Mouse (Mus musculus) MEL (cell line): ENCODE results near the gene Tatdn2. TPM values are rescaled to one million over a fixed set of nuclear protein-coding genes. Genes with fewer than 3 reads are reported as not detected.

Experiments
- DNase-seq: peaks from one replicate; pipeline ENCODE4 v3.0.0; 2011; ENCODE audit warnings: low read depth, low spot score
- H3K27ac ChIP-seq: 2 replicates; pipeline ENCODE4 v1.5.1; 2012; ENCODE audit warnings: low read depth, mild to moderate bottlenecking, control low read depth, low read length, moderate library complexity; ENCODE audit not compliant: control insufficient read depth
- H3K27me3 ChIP-seq, 2 experiments: fragments of 150-350 bp in 1 of 2; sonication (generic) in 1 of 2; 2 replicates each; pipeline ENCODE4 v1.6.1; 2012; ENCODE audit warnings: low read length in 2 of 2, mild to moderate bottlenecking in 2 of 2, improper control_type of control experiment in 1 of 2, moderate library complexity in 1 of 2; ENCODE audit not compliant: insufficient read depth in 2 of 2, control insufficient read depth in 1 of 2
- H3K36me3 ChIP-seq, 2 experiments: 2 replicates each; pipeline ENCODE4 v1.6.1; 2012 to 2014; ENCODE audit warnings: low read length in 2 of 2, improper control_type of control experiment in 1 of 2, inconsistent platforms in 1 of 2, mild to moderate bottlenecking in 1 of 2; ENCODE audit not compliant: insufficient read depth in 2 of 2, control insufficient read depth in 1 of 2
- H3K4me1 ChIP-seq, 2 experiments: fragments of 150-350 bp in 1 of 2; sonication (generic) in 1 of 2; 2 replicates each; pipeline ENCODE4 v1.6.1; 2012; ENCODE audit warnings: low read length in 2 of 2, improper control_type of control experiment in 1 of 2, mild to moderate bottlenecking in 1 of 2; ENCODE audit not compliant: insufficient read depth in 2 of 2, control insufficient read depth in 1 of 2
- H3K4me3 ChIP-seq, 2 experiments: fragments of 150-350 bp in 1 of 2; sonication (generic) in 1 of 2; 2 replicates each; pipeline ENCODE4 v1.5.1; 2012; ENCODE audit warnings: low read depth in 2 of 2, low read length in 2 of 2, mild to moderate bottlenecking in 2 of 2, moderate library complexity in 2 of 2, control low read depth in 1 of 2, improper control_type of control experiment in 1 of 2; ENCODE audit not compliant: control insufficient read depth in 1 of 2, insufficient read depth in 1 of 2
- H3K79me2 ChIP-seq: 2 replicates; pipeline ENCODE4 v1.6.1; 2012; ENCODE audit warnings: mild to moderate bottlenecking, low read length, moderate library complexity; ENCODE audit not compliant: control insufficient read depth, poor library complexity, insufficient read depth
- H3K9ac ChIP-seq: 2 replicates; pipeline ENCODE4 v1.6.1; 2012; ENCODE audit warnings: low read depth, mild to moderate bottlenecking, control low read depth, low read length, moderate library complexity; ENCODE audit not compliant: control insufficient read depth, poor library complexity, severe bottlenecking
- H3K9me3 ChIP-seq: fragments of 150-350 bp; sonication (generic); replicated peaks from 2 replicates; pipeline ENCODE4 v1.6.1; 2012; ENCODE audit warnings: mild to moderate bottlenecking, low read length, improper control_type of control experiment, moderate library complexity; ENCODE audit not compliant: insufficient read depth
- BHLHE40 ChIP-seq: IDR thresholded peaks from 2 replicates; pipeline ENCODE4 v1.6.1; 2012; ENCODE audit warnings: low read depth, mild to moderate bottlenecking, inconsistent platforms, low read length, improper control_type of control experiment, borderline replicate concordance
- CHD2 ChIP-seq: IDR thresholded peaks from 2 replicates; pipeline ENCODE4 v1.6.1; 2011; ENCODE audit warnings: low read length, improper control_type of control experiment
- CTCF ChIP-seq, 3 experiments: IDR thresholded peaks in 2 of 3; conservative IDR thresholded peaks in 1 of 3; 2 replicates each; pipeline ENCODE4 v1.5.1; 2011 to 2012; ENCODE audit warnings: low read length in 3 of 3, low read depth in 2 of 3, mild to moderate bottlenecking in 2 of 3, improper control_type of control experiment in 1 of 3, inconsistent platforms in 1 of 3, mixed read lengths in 1 of 3, moderate library complexity in 1 of 3; ENCODE audit not compliant: control insufficient read depth in 1 of 3, insufficient read depth in 1 of 3, poor library complexity in 1 of 3, severe bottlenecking in 1 of 3
- EP300 ChIP-seq, 2 experiments: IDR thresholded peaks; 2 replicates each; pipeline ENCODE4 v1.6.1; 2011; ENCODE audit warnings: improper control_type of control experiment in 2 of 2, low read length in 2 of 2, low read depth in 1 of 2, mild to moderate bottlenecking in 1 of 2
- ETS1 ChIP-seq: IDR thresholded peaks from 2 replicates; pipeline ENCODE4 v1.6.1; 2012; ENCODE audit warnings: low read depth, mild to moderate bottlenecking, inconsistent platforms, low read length, improper control_type of control experiment, moderate library complexity
- GATA1 ChIP-seq: IDR thresholded peaks from 2 replicates; pipeline ENCODE4 v1.6.1; 2011; ENCODE audit warnings: low read depth, low read length, improper control_type of control experiment
- MAFK ChIP-seq: IDR thresholded peaks from 2 replicates; pipeline ENCODE4 v1.6.1; 2011; ENCODE audit warnings: low read depth, mild to moderate bottlenecking, low read length, improper control_type of control experiment, borderline replicate concordance
- MAX ChIP-seq: IDR thresholded peaks from 2 replicates; pipeline ENCODE4 v1.6.1; 2011; ENCODE audit warnings: low read length, improper control_type of control experiment
- MAZ ChIP-seq: IDR thresholded peaks from 2 replicates; pipeline ENCODE4 v1.6.1; 2012; ENCODE audit warnings: low read depth, mild to moderate bottlenecking, inconsistent platforms, low read length, improper control_type of control experiment
- MEF2A ChIP-seq: IDR thresholded peaks from 2 replicates; pipeline ENCODE4 v1.6.1; 2014; ENCODE audit warnings: low read depth, mild to moderate bottlenecking, inconsistent platforms, low read length, improper control_type of control experiment; ENCODE audit not compliant: poor library complexity, insufficient replicate concordance, severe bottlenecking; ENCODE audit errors: extremely low read depth
- MXI1 ChIP-seq: IDR thresholded peaks from 2 replicates; pipeline ENCODE4 v1.6.1; 2011; ENCODE audit warnings: mild to moderate bottlenecking, low read depth, low read length, improper control_type of control experiment
- MYB ChIP-seq: IDR thresholded peaks from 2 replicates; pipeline ENCODE4 v1.6.1; 2011; ENCODE audit warnings: mild to moderate bottlenecking, low read depth, low read length, improper control_type of control experiment
- NELFE ChIP-seq: IDR thresholded peaks from 2 replicates; pipeline ENCODE4 v1.6.1; 2011; ENCODE audit warnings: low read depth, low read length, improper control_type of control experiment
- NRF1 ChIP-seq: IDR thresholded peaks from 2 replicates; pipeline ENCODE4 v1.6.1; 2014; ENCODE audit warnings: low read depth, mild to moderate bottlenecking, inconsistent platforms, low read length, improper control_type of control experiment, moderate library complexity; ENCODE audit not compliant: poor library complexity, insufficient read depth, severe bottlenecking
- POLR2A ChIP-seq, 2 experiments: IDR thresholded peaks; 2 replicates each; pipeline ENCODE4 v1.6.1; 2011 to 2012; ENCODE audit warnings: low read length in 2 of 2, mild to moderate bottlenecking in 2 of 2, control low read depth in 1 of 2, improper control_type of control experiment in 1 of 2, low read depth in 1 of 2, moderate library complexity in 1 of 2; ENCODE audit not compliant: control insufficient read depth in 1 of 2, insufficient read depth in 1 of 2, poor library complexity in 1 of 2
- POLR2AphosphoS2 ChIP-seq: IDR thresholded peaks from 2 replicates; pipeline ENCODE4 v1.6.1; 2011; ENCODE audit warnings: low read length, improper control_type of control experiment
- POLR2AphosphoS5 ChIP-seq: IDR thresholded peaks from 2 replicates; pipeline ENCODE4 v1.6.1; 2012; ENCODE audit warnings: low read depth, borderline replicate concordance, mild to moderate bottlenecking, inconsistent platforms, low read length, moderate library complexity, mixed read lengths
- RAD21 ChIP-seq: IDR thresholded peaks from 2 replicates; pipeline ENCODE4 v1.6.1; 2011; ENCODE audit warnings: mild to moderate bottlenecking, low read depth, low read length, improper control_type of control experiment
- RCOR1 ChIP-seq: IDR thresholded peaks from 2 replicates; pipeline ENCODE4 v1.6.1; 2012; ENCODE audit warnings: low read depth, mild to moderate bottlenecking, inconsistent platforms, low read length, improper control_type of control experiment
- SIN3A ChIP-seq: IDR thresholded peaks from 2 replicates; pipeline ENCODE4 v1.6.1; 2012; ENCODE audit warnings: low read length, improper control_type of control experiment, inconsistent platforms
- SMC3 ChIP-seq: IDR thresholded peaks from 2 replicates; pipeline ENCODE4 v1.6.1; 2011; ENCODE audit warnings: low read depth, low read length, improper control_type of control experiment
- TBP ChIP-seq: IDR thresholded peaks from 2 replicates; pipeline ENCODE4 v1.8.0; 2011; ENCODE audit warnings: low read depth, low read length, improper control_type of control experiment
- TCF12 ChIP-seq: IDR thresholded peaks from 2 replicates; pipeline ENCODE4 v1.6.1; 2014; ENCODE audit warnings: low read depth, mild to moderate bottlenecking, inconsistent platforms, low read length, improper control_type of control experiment, moderate library complexity
- UBTF ChIP-seq: IDR thresholded peaks from 2 replicates; pipeline ENCODE4 v1.6.1; 2012; ENCODE audit warnings: low read depth, mild to moderate bottlenecking, inconsistent platforms, low read length, improper control_type of control experiment, moderate library complexity, borderline replicate concordance; ENCODE audit not compliant: insufficient read depth
- ZC3H11A ChIP-seq: IDR thresholded peaks from 2 replicates; pipeline ENCODE4 v1.6.1; 2012; ENCODE audit warnings: low read depth, mild to moderate bottlenecking, inconsistent platforms, low read length, improper control_type of control experiment
- ZKSCAN1 ChIP-seq: IDR thresholded peaks from 2 replicates; pipeline ENCODE4 v1.6.1; 2012; ENCODE audit warnings: low read depth, mild to moderate bottlenecking, inconsistent platforms, low read length, improper control_type of control experiment, moderate library complexity
- ZNF384 ChIP-seq: IDR thresholded peaks from 2 replicates; pipeline ENCODE4 v1.6.1; 2012; ENCODE audit warnings: low read depth, mild to moderate bottlenecking, inconsistent platforms, low read length, improper control_type of control experiment
- polyA plus RNA-seq, 2 experiments: library from polyadenylated mRNA; stranded (reverse) in 1 of 2; unstranded in 1 of 2; fragments of >175 nt in 1 of 2; fragments of >200 nt in 1 of 2; gene quantifications; 2 replicates each; pipeline versions ENCODE4 v1.2.1 to v1.2.4; 2012; ENCODE audit warnings: low replicate concordance in 2 of 2, low read depth in 1 of 2; ENCODE audit not compliant: insufficient read length in 2 of 2, insufficient read depth in 1 of 2, missing spikeins in 1 of 2
- total RNA-seq: library from RNA; depleted of rRNA; stranded (reverse); fragments of 300-350 nt; gene quantifications from 2 replicates; pipeline ENCODE4 v1.2.3, GENCODE M21; 2012

Tatdn2 gene
- total and polyA plus RNA-seq, 3 experiments = 102 to 136 (median 121) TPM

- H3K27ac ChIP-seq = no peak overlapping the region
- H3K4me3 ChIP-seq = no peak overlapping the region
- H3K4me1 ChIP-seq = peaks cover 1 to 18% of the 10 kb centered on the region in 2 experiments; a peak in 2 of 4 replicates
Measured at GRCm38 (mm10) chr6:113654102-113654501, 42.7 kb upstream of the Tatdn2 start.

GRCm38 (mm10) chr6:113654753-113655397 is 42.0 kb upstream of the Tatdn2 start:
- no peak overlapping the region for H3K9ac ChIP-seq
- no peak overlapping the region for H3K4me3 ChIP-seq
- no peaks in the 10 kb centered on the region for H3K27me3 ChIP-seq
- no peaks in the 10 kb centered on the region for H3K9me3 ChIP-seq
- peaks cover 0 to 4% of the 10 kb centered on the region in 2 experiments; a peak in 2 of 4 replicates for H3K36me3 ChIP-seq
- H3K27ac ChIP-seq = no peak overlapping the region
- peaks cover 0 to 13% of the 10 kb centered on the region in 2 experiments; a peak in 2 of 4 replicates for H3K4me1 ChIP-seq
- no peak for TF ChIP-seq POLR2A (IDR thresholded peaks at IDR 0.05; ENCODE audit: control insufficient read depth in 1 of 2, insufficient read depth in 1 of 2, low read depth in 1 of 2, low read length in 2 of 2, poor library complexity in 1 of 2)
- TF ChIP-seq UBTF = no peak
- TF ChIP-seq SMC3 = no peak
- TF ChIP-seq POLR2AphosphoS5 = no peak
- TF ChIP-seq RCOR1 = no peak
- TF ChIP-seq SIN3A = no peak
- TF ChIP-seq MYB = no peak
- TF ChIP-seq MAX = no peak
- no peak for TF ChIP-seq NELFE
- no peak for TF ChIP-seq ZNF384
- TF ChIP-seq BHLHE40 = no peak
- no peak for TF ChIP-seq POLR2AphosphoS2
- no peak for TF ChIP-seq GATA1
- TF ChIP-seq NRF1 = no peak
- TF ChIP-seq EP300 (IDR thresholded peaks at IDR 0.05; ENCODE audit: low read depth in 1 of 2, low read length in 2 of 2) = no peak
- no peak for TF ChIP-seq TCF12
- no peak for TF ChIP-seq TBP
- TF ChIP-seq CTCF (IDR thresholded peaks at IDR 0.05 in 2 of 3, conservative IDR thresholded peaks at IDR 0.05 in 1 of 3; ENCODE audit: control insufficient read depth in 1 of 3, insufficient read depth in 1 of 3, low read depth in 2 of 3, low read length in 3 of 3, poor library complexity in 1 of 3, severe bottlenecking in 1 of 3) = no peak
- H3K79me2 ChIP-seq = no peaks in the 10 kb centered on the region
- no peak for DNase-seq

More at GRCm38 (mm10) chr6:113654102-113654501, 42.7 kb upstream of the Tatdn2 start:
- H3K9me3 ChIP-seq = no peaks in the 10 kb centered on the region
- DNase-seq = no peak
- H3K27me3 ChIP-seq = no peaks in the 10 kb centered on the region
- H3K9ac ChIP-seq = no peak overlapping the region
- no peak for TF ChIP-seq ETS1
- no peak for TF ChIP-seq SIN3A
- no peak for TF ChIP-seq GATA1
- no peak for TF ChIP-seq ZKSCAN1
- no peak for TF ChIP-seq CHD2
- TF ChIP-seq MAZ = no peak
- TF ChIP-seq BHLHE40 = no peak
- no peak for TF ChIP-seq ZC3H11A
- TF ChIP-seq POLR2AphosphoS5 = no peak
- no peak for TF ChIP-seq MEF2A
- no peak for TF ChIP-seq TBP
- no peak for TF ChIP-seq RCOR1
- TF ChIP-seq MXI1 = no peak
- TF ChIP-seq RAD21 = no peak
- no peak for TF ChIP-seq NRF1
- TF ChIP-seq MAFK = no peak
- H3K79me2 ChIP-seq = no peaks in the 10 kb centered on the region
- H3K36me3 ChIP-seq = peaks cover 0 to 5% of the 10 kb centered on the region in 2 experiments; a peak in 2 of 4 replicates
